Mouse (Mus musculus) C2C12 (cell line): ENCODE results near the gene Ciita.

ENCODE experiments used
- CEBPB ChIP-seq: IDR thresholded peaks from one replicate; pipeline ENCODE4 v1.6.1; 2011; ENCODE audit warnings: low read depth, mild to moderate bottlenecking, control low read depth, moderate library complexity
- CTCF ChIP-seq: IDR thresholded peaks from one replicate; pipeline ENCODE4 v1.5.1; 2011; ENCODE audit not compliant: control insufficient read depth, insufficient read depth, insufficient read length
- MAX ChIP-seq: IDR thresholded peaks from one replicate; pipeline ENCODE4 v1.6.1; 2011; ENCODE audit warnings: mild to moderate bottlenecking, control low read depth
- MYOD1 ChIP-seq: IDR thresholded peaks from one replicate; pipeline ENCODE4 v1.6.1; 2011; ENCODE audit warnings: low read depth; ENCODE audit not compliant: control insufficient read depth, insufficient read length
- USF1 ChIP-seq: IDR thresholded peaks from one replicate; pipeline ENCODE4 v1.6.1; 2011; ENCODE audit warnings: low read depth, mild to moderate bottlenecking, control low read depth, moderate library complexity

GRCm38 (mm10) chr16:10515953-10516572, 36.2 kb downstream of the Ciita start:
- TF ChIP-seq CTCF (no peak), CEBPB (no peak), MAX (no peak), MYOD1 (no peak), USF1 (no peak)
